Mouse (Mus musculus): Measurements from ENCODE around the gene Lmo2. TPM values are rescaled to one million over a fixed set of nuclear protein-coding genes. Genes with fewer than 3 reads are reported as not detected.
A peak's percentile ranks its signal among the peaks of the same experiment; 100 is the strongest.

Lmo2 gene
- total and polyA plus RNA-seq, 3 experiments: 19.5 to 25.3 (median 19.8) TPM

- intact Hi-C loops (cut with DNase I): no loop called here
- Histone ChIP-seq H3K4me3 (peak within 1 kb of the TSS; percentile 66), H3K9ac (ENCODE audit: low read depth, low read length) (peak within 1 kb of the TSS; percentile 86), H3K4me1 (ENCODE audit: control insufficient read depth, insufficient read depth, low read length) (peaks cover 3% of the 10 kb centered on the region), H3K27me3 (ENCODE audit: control insufficient read depth, insufficient read depth, low read length) (no peaks in the 10 kb centered on the region), H3K36me3 (ENCODE audit: control insufficient read depth, insufficient read depth, low read length) (peaks cover 19% of the 10 kb centered on the region), H3K27ac (peak within 1 kb of the TSS; percentile 82), H3K79me2 (replicated peaks; ENCODE audit: control insufficient read depth, insufficient read depth, low read length) (peaks cover 4% of the 10 kb centered on the region)
- 2% methylated on average over 43 of the region's 44 CpGs for WGBS
- peak; percentile 91 to 92 for DNase-seq
- peak; percentile 82 for TF ChIP-seq POLR2A (IDR thresholded peaks at IDR 0.05; ENCODE audit: insufficient read depth, low read depth, low read length)
- no peak for TF ChIP-seq EP300 (IDR thresholded peaks at IDR 0.05; ENCODE audit: insufficient read depth, low read depth, low read length)
- TF ChIP-seq CTCF (IDR thresholded peaks at IDR 0.05): peak; percentile 67
Measured at GRCm38 (mm10) chr2:104027458-104028138, 69.8 kb downstream of the Lmo2 start, which contains the start of gene Fbxo3. Fbxo3 (plus strand) TSS chr2:104027721.

DNA sequence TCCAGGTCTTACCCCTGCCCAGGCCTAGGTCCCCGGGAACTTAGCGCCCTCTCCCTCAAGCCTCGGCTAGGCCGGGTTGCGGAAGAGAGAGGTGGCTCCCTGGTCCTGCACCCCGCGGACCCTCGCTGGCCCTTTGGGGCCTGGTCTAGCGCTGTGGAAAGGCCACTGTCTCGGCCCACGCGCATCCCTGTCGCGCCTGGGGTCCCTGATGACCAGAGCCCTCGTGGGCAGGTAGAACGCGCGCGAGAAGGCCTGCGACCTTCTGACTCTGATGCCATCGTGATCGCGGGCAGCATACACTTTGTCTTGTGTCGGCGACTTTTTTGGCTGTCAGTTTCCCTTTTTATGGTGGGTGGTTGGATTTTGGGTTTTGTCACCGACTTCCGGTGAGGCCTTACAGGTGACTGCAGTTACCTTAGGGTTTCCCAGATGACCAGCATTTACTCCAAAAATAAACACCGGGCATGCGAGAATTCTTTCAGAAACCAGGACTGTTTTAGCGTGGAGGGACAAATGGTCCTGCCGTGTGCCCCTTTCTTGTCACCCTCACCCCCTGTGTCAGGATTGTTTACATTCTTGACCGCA lies 70.4 kb downstream of the Lmo2 start, which contains the start of gene 4931422A03Rik:
4931422A03Rik (minus strand) TSS at position 223 of the 585 bp plus-strand sequence.
- Histone ChIP-seq H3K79me2 (replicated peaks; ENCODE audit: control insufficient read depth, insufficient read depth, low read length) (peaks cover 4% of the 10 kb centered on the region), H3K9ac (ENCODE audit: low read depth, low read length) (peak within 1 kb of the TSS; percentile 86), H3K4me3 (peak within 1 kb of the TSS; percentile 66), H3K4me1 (ENCODE audit: control insufficient read depth, insufficient read depth, low read length) (peaks cover 3% of the 10 kb centered on the region), H3K27me3 (ENCODE audit: control insufficient read depth, insufficient read depth, low read length) (no peaks in the 10 kb centered on the region), H3K36me3 (ENCODE audit: control insufficient read depth, insufficient read depth, low read length) (peaks cover 21% of the 10 kb centered on the region), H3K27ac (peak within 1 kb of the TSS; percentile 82)
- intact Hi-C loops (cut with DNase I): no loop called here
- no peak for DNase-seq
- under 1% methylated on average over 31 of the region's 32 CpGs for WGBS
- no peak for TF ChIP-seq EP300 (IDR thresholded peaks at IDR 0.05; ENCODE audit: insufficient read depth, low read depth, low read length)
- TF ChIP-seq CTCF (IDR thresholded peaks at IDR 0.05): no peak
- TF ChIP-seq POLR2A (IDR thresholded peaks at IDR 0.05; ENCODE audit: insufficient read depth, low read depth, low read length): no peak

DNA sequence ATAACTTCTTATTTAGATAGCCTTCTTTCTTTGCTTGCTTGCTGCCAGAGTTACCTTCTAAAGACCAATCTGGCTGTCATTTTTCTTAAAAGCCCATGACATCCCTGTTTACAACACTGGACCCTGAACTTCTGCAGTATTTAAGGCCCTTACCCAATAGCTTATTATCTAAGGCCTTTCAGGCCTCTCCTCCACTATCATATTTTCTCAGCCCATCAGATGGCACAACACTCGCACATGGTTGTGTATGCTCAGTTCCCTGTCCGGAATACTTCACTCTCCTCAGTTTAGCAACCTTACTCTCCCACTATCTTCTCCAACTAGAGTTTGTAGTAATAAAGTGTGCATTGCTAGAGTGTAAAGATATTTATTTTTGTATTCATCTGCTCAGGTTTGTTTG lies 71.3 kb downstream of the Lmo2 start:
- WGBS: 32% methylated on average over 2 of the region's 2 CpGs
- peaks cover 4% of the 10 kb centered on the region for H3K79me2 ChIP-seq (replicated peaks; ENCODE audit: control insufficient read depth, insufficient read depth, low read length)
- no peak for DNase-seq
- no peaks in the 10 kb centered on the region for H3K27me3 ChIP-seq (ENCODE audit: control insufficient read depth, insufficient read depth, low read length)
- H3K9ac ChIP-seq (ENCODE audit: low read depth, low read length): 0 out of 2 replicates have a peak overlapping the region, but pooled peaks have one; percentile 37
- TF ChIP-seq CTCF (IDR thresholded peaks at IDR 0.05): no peak
- no peak for TF ChIP-seq POLR2A (IDR thresholded peaks at IDR 0.05; ENCODE audit: insufficient read depth, low read depth, low read length)
- TF ChIP-seq EP300 (IDR thresholded peaks at IDR 0.05; ENCODE audit: insufficient read depth, low read depth, low read length): no peak
- intact Hi-C loops (cut with DNase I): no loop called here
- H3K36me3 ChIP-seq (ENCODE audit: control insufficient read depth, insufficient read depth, low read length): peaks cover 21% of the 10 kb centered on the region
- peaks cover 3% of the 10 kb centered on the region for H3K4me1 ChIP-seq (ENCODE audit: control insufficient read depth, insufficient read depth, low read length)
- H3K27ac ChIP-seq: peak overlapping the region; percentile 82
- peak overlapping the region; percentile 66 for H3K4me3 ChIP-seq

GRCm38 (mm10) chr2:104030381-104030780 lies 72.6 kb downstream of the Lmo2 start:
- no peak overlapping the region for H3K27ac ChIP-seq
- H3K4me1 ChIP-seq (ENCODE audit: control insufficient read depth, insufficient read depth, low read length): peaks cover 3% of the 10 kb centered on the region
- H3K9ac ChIP-seq (ENCODE audit: low read depth, low read length): no peak overlapping the region
- peaks cover 4% of the 10 kb centered on the region for H3K79me2 ChIP-seq (replicated peaks; ENCODE audit: control insufficient read depth, insufficient read depth, low read length)
- intact Hi-C loops (cut with DNase I): loop anchor here (10.0 kb wide), 2 partner anchors 94 to 554 kb away; partner anchors contain the start of gene A930018P22Rik
- H3K36me3 ChIP-seq (ENCODE audit: control insufficient read depth, insufficient read depth, low read length): peaks cover 25% of the 10 kb centered on the region
- no peaks in the 10 kb centered on the region for H3K27me3 ChIP-seq (ENCODE audit: control insufficient read depth, insufficient read depth, low read length)
- no peak for DNase-seq
- no peak overlapping the region; the same call in 1 of the 2 replicates for H3K4me3 ChIP-seq
- TF ChIP-seq POLR2A (IDR thresholded peaks at IDR 0.05; ENCODE audit: insufficient read depth, low read depth, low read length): no peak
- no peak for TF ChIP-seq CTCF (IDR thresholded peaks at IDR 0.05)
- no peak for TF ChIP-seq EP300 (IDR thresholded peaks at IDR 0.05; ENCODE audit: insufficient read depth, low read depth, low read length)
- WGBS: 61% methylated on average over 3 of the region's 3 CpGs

Other genes starting within 250 kb of the Lmo2 start
- gene Nat10, start 196.7 kb upstream of the Lmo2 start, total RNA-seq (2021): 10 to 100 TPM; 14.0 to 14.2 TPM
- 26.1 and 30.4 TPM in 2 replicates for gene Nat10, start 196.7 kb upstream of the Lmo2 start, polyA plus RNA-seq (2012; rRNA removed)
- 100 to 1,000 TPM; 190 to 204 TPM for gene Caprin1, start 160.3 kb upstream of the Lmo2 start, total RNA-seq (2021)
- gene Caprin1, start 160.3 kb upstream of the Lmo2 start, polyA plus RNA-seq (2012; rRNA removed): 56.1 and 94.6 TPM in 2 replicates
- gene Fbxo3, start 69.7 kb downstream of the Lmo2 start, total RNA-seq (2021): 10 to 100 TPM; 46.8 to 57.1 TPM
- 23.2 and 51.4 TPM in 2 replicates for gene Fbxo3, start 69.7 kb downstream of the Lmo2 start, polyA plus RNA-seq (2012; rRNA removed)
- gene 4931422A03Rik, start 70.4 kb downstream of the Lmo2 start, total RNA-seq (2021): not detected
- gene 4931422A03Rik, start 70.4 kb downstream of the Lmo2 start, polyA plus RNA-seq (2012; rRNA removed): not detected in 2 replicates
- gene Gm10912, start 107.8 kb downstream of the Lmo2 start, total RNA-seq (2021): under 1 TPM; 0.14 to 0.31 TPM
- gene Gm10912, start 107.8 kb downstream of the Lmo2 start, polyA plus RNA-seq (2012; rRNA removed): 0.15 and 0.20 TPM in 2 replicates
- gene Gm10799, start 110.6 kb downstream of the Lmo2 start, total RNA-seq (2021): not detected
- gene Gm10799, start 110.6 kb downstream of the Lmo2 start, polyA plus RNA-seq (2012; rRNA removed): not detected in 2 replicates
- 1 to 10 TPM; 3.1 to 3.3 TPM for gene Cd59b, start 111.9 kb downstream of the Lmo2 start, total RNA-seq (2021)
- gene Cd59b, start 111.9 kb downstream of the Lmo2 start, polyA plus RNA-seq (2012; rRNA removed): 6.9 and 19.4 TPM in 2 replicates
- 10 to 100 TPM; 48.9 to 53.9 TPM for gene Cd59a, start 137.8 kb downstream of the Lmo2 start, total RNA-seq (2021)
- 40.1 and 97.1 TPM in 2 replicates for gene Cd59a, start 137.8 kb downstream of the Lmo2 start, polyA plus RNA-seq (2012; rRNA removed)
- under 1 TPM; 0.48 to 0.63 TPM for gene A930018P22Rik, start 164.8 kb downstream of the Lmo2 start, total RNA-seq (2021)
- not detected in 2 replicates for gene A930018P22Rik, start 164.8 kb downstream of the Lmo2 start, polyA plus RNA-seq (2012; rRNA removed)

All from heart, adult 2 months (tissue).